Mouse (Mus musculus) C2C12 (cell line): ENCODE data around the gene G530012D18Rik.
"Not testable (repeated sequence)": the region's sequence is repeated elsewhere in the genome, so short reads cannot be mapped to it uniquely, and the experiment has no call there.

ENCODE experiments used
- CEBPB ChIP-seq: IDR thresholded peaks from one replicate; pipeline ENCODE4 v1.6.1; 2011; ENCODE audit warnings: low read depth, mild to moderate bottlenecking, control low read depth, moderate library complexity
- CTCF ChIP-seq: IDR thresholded peaks from one replicate; pipeline ENCODE4 v1.5.1; 2011; ENCODE audit not compliant: control insufficient read depth, insufficient read depth, insufficient read length
- FOSL1 ChIP-seq: IDR thresholded peaks from one replicate; pipeline ENCODE4 v1.8.0; 2011; ENCODE audit warnings: mild to moderate bottlenecking, low read length; ENCODE audit not compliant: poor library complexity, insufficient read depth, severe bottlenecking
- MAX ChIP-seq: IDR thresholded peaks from one replicate; pipeline ENCODE4 v1.6.1; 2011; ENCODE audit warnings: mild to moderate bottlenecking, control low read depth
- USF1 ChIP-seq: IDR thresholded peaks from one replicate; pipeline ENCODE4 v1.6.1; 2011; ENCODE audit warnings: low read depth, mild to moderate bottlenecking, control low read depth, moderate library complexity

DNA sequence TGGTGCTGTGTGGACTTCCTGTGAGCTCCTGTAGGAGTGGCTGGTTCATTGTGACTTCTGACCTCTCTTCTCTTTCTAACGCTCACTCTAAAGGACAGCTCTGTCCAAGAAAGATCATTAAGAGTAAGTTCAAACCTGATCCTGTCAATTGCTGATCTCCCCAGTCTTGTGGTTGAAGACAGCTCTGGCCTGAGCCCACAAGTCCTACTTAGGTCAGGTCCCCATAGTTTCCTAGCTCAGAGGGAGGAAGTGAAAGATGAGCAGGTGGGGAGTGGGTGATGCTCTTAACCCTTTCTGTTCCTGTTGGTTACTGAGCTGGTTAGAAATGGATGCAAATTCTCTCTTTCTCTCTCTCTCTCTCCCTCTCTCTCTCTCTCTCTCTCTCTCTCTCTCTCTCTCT is 28.9 kb downstream of the G530012D18Rik start:
- not testable (repeated sequence) for TF ChIP-seq CTCF, MAX, CEBPB, USF1, FOSL1
